Mouse (Mus musculus) intestine, postnatal 0 days (tissue): ENCODE results near the gene Plekhh3. TPM values are rescaled to one million over a fixed set of nuclear protein-coding genes. Genes with fewer than 3 reads are reported as not detected.

Source experiments
- ATAC-seq: fragments of 200-750 bp; cut with Nextera tagmentation; 2 replicates; pipeline ENCODE4 v1.8.0; 2017; ENCODE audit warnings: mild to moderate bottlenecking, moderate TSS enrichment, moderate library complexity
- H3K27ac ChIP-seq: fragments of 300-500 bp; sonication (generic); 2 replicates; pipeline ENCODE4 v1.5.1; 2014; ENCODE audit warnings: mild to moderate bottlenecking, low read depth, low read length, moderate library complexity
- H3K27me3 ChIP-seq: fragments of 300-500 bp; sonication (generic); replicated peaks from 2 replicates; pipeline ENCODE4 v1.6.1; 2014; ENCODE audit warnings: low read length, mixed read lengths; ENCODE audit not compliant: control insufficient read depth, insufficient read depth
- H3K36me3 ChIP-seq: fragments of 300-500 bp; sonication (generic); 2 replicates; pipeline ENCODE4 v1.6.1; 2014; ENCODE audit warnings: mild to moderate bottlenecking, moderate library complexity; ENCODE audit not compliant: control insufficient read depth, insufficient read depth
- H3K4me1 ChIP-seq: fragments of 300-500 bp; sonication (generic); replicated peaks from 2 replicates; pipeline ENCODE4 v1.6.1; 2014; ENCODE audit warnings: antibody characterized with exemption, low read length, mixed read lengths; ENCODE audit not compliant: control insufficient read depth, insufficient read depth
- H3K4me2 ChIP-seq: fragments of 300-500 bp; sonication (generic); replicated peaks from 2 replicates; pipeline ENCODE4 v1.6.1; 2014; ENCODE audit warnings: low read depth, mild to moderate bottlenecking, moderate library complexity
- H3K4me3 ChIP-seq: fragments of 300-500 bp; sonication (generic); 2 replicates; pipeline ENCODE4 v1.5.1; 2014; ENCODE audit warnings: low read depth, low read length
- H3K9ac ChIP-seq: fragments of 300-500 bp; sonication (generic); 2 replicates; pipeline ENCODE4 v1.6.1; 2014; ENCODE audit warnings: mild to moderate bottlenecking, low read depth, low read length
- H3K9me3 ChIP-seq: fragments of 300-500 bp; sonication (generic); 2 replicates; pipeline ENCODE4 v1.6.1; 2016; ENCODE audit warnings: mixed run types; ENCODE audit not compliant: control insufficient read depth
- CTCF ChIP-seq: sonication (generic); IDR thresholded peaks from 2 replicates; pipeline ENCODE4 v1.5.1; 2016; ENCODE audit warnings: low read depth, mild to moderate bottlenecking, control low read depth, antibody characterized with exemption, moderate library complexity
- WGBS: fragments of 180-500 bp; shearing (Covaris S2); extraction: QIAGEN DNeasy Blood & Tissue Kit; methylation state at CpG from one replicate; pipeline ENCODE4 v1.1.7; 2014; 5-methylcytosine and 5-hydroxymethylcytosine counted together
- polyA plus RNA-seq: library from polyadenylated mRNA; unstranded; fragments of >200 nt; fragmentation: Nextera tagmentation; extraction: Ambion mirVana; gene quantifications from 2 replicates; pipeline ENCODE4 v1.2.1, GENCODE M21; 2015

Plekhh3 gene
- polyA plus RNA-seq, 1 experiment from 2014 or later, result 7.8 TPM

DNA sequence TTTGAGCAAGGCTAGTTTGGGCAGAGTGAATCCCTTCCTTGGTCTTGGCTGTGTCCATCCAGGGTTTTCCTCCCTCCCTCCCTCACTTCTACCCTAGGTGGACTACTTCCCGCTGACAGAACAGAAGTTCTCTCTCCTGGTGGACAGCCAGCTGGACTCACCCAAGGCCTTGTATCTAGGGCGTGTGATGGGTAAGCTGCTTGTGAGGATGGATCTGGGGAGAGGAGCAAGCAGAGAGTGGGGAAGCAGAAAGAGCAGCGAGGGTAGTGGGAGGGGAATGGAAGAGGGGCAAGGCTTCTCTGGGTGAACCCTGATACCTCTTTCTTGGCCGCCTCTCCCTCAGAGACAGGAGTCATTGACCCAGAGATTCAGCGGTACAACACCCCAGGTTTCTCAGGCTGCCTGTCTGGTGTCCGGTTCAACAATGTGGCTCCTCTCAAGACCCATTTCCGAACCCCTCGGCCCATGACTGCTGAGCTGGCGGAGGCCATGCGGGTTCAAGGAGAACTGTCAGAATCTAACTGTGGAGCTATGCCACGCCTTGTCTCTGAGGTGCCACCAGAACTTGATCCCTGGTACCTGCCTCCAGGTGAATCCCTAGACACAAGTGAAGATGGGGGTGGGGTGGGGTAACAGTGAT lies 17.1 kb upstream of the Plekhh3 start:
- Histone ChIP-seq H3K4me1 (no peaks in the 10 kb centered on the region), H3K9me3 (no peaks in the 10 kb centered on the region), H3K27ac (no peak overlapping the region), H3K9ac (no peak overlapping the region), H3K4me3 (no peak overlapping the region), H3K4me2 (no peak overlapping the region), H3K36me3 (peaks cover 17% of the 10 kb centered on the region; the same call in 1 of the 2 replicates), H3K27me3 (no peaks in the 10 kb centered on the region)
- ATAC-seq, result no peak
- WGBS, result 84% methylated on average over 11 of the region's 11 CpGs
- TF ChIP-seq CTCF, result no peak

DNA sequence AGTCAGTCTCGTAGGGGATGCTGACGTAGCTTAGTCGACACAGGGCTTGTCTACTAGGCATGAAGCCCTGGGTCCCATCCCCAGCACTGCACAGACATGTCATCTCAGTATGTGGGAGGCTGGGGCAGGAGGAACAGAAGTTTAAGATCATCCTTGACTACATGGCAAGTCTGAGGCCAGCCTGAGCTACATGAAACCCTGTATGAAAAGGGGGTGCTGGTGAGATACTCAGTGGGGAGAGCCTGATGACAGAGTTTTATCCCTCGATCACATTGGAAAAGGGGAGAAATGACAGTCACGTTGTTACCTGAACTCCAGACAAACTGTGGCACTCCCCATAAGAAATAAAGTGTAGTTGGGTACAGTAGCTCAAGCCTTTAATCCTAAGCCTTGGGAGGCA lies 16.4 kb upstream of the Plekhh3 start:
- Histone ChIP-seq H3K4me2 (no peak overlapping the region), H3K9ac (no peak overlapping the region), H3K4me3 (no peak overlapping the region), H3K4me1 (no peaks in the 10 kb centered on the region), H3K9me3 (no peaks in the 10 kb centered on the region), H3K27ac (no peak overlapping the region), H3K27me3 (no peaks in the 10 kb centered on the region), H3K36me3 (peaks cover 11% of the 10 kb centered on the region; the same call in 1 of the 2 replicates)
- no peak for TF ChIP-seq CTCF
- 90% methylated on average over 5 of the region's 5 CpGs for WGBS
- ATAC-seq, result no peak

DNA sequence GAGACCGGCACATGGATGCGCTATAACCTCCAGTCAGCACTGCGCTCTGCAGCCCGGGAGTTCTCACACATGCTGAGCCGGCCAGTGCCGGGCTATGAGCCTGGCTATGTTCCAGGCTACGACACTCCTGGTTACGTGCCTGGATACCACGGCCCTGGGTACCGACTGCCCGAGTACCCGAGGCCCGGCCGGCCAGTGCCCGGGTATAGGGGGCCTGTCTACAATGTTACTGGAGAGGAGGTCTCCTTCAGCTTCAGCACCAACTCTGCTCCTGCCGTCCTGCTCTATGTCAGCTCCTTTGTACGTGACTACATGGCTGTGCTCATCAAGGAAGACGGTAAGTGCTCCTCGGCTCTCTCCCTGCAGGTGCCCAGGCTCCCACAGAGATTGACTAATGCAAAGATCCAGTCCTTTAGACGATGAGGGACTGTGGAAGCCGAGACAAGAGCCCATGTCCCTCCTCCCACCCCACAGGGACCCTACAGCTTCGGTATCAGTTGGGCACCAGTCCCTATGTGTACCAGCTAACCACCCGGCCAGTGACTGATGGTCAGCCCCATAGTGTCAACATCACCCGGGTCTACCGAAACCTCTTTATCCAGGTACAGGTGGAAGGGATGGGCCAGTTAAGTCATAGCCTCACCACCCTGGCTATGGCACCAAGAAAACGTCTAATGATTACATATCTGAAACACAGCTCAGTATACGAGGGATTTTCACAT lies 15.5 kb upstream of the Plekhh3 start:
- ATAC-seq, result no peak
- Histone ChIP-seq H3K4me2 (no peak overlapping the region), H3K9ac (no peak overlapping the region), H3K27ac (no peak overlapping the region), H3K9me3 (no peaks in the 10 kb centered on the region), H3K4me3 (no peak overlapping the region), H3K36me3 (peaks cover 3% of the 10 kb centered on the region; the same call in 1 of the 2 replicates), H3K4me1 (no peaks in the 10 kb centered on the region), H3K27me3 (no peaks in the 10 kb centered on the region)
- 89% methylated on average over 27 of the region's 27 CpGs for WGBS
- TF ChIP-seq CTCF, result no peak

DNA sequence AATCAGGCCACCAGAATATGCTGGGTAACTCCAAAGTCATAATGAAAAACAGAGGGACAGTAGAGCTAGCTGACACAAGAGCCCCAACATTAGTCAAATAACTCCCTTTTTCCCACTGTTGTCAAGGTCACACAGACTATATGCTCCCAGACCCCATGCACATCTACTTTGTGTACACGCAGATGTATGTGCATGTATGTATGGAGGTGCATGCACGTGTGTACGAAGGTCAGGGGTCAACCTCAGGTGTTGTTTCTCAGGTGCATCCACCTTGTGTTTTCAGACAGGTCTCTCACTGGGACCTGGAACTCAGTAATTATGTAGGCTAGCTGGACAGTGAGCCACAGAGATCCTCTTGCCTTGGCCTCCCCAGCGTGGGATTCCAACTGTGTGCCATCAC lies 14.3 kb upstream of the Plekhh3 start:
- no peaks in the 10 kb centered on the region for H3K9me3 ChIP-seq
- no peaks in the 10 kb centered on the region; the same call in 1 of the 2 replicates for H3K36me3 ChIP-seq
- ATAC-seq, result no peak
- no peak overlapping the region for H3K27ac ChIP-seq
- no peak for TF ChIP-seq CTCF
- H3K4me3 ChIP-seq, result no peak overlapping the region
- H3K4me2 ChIP-seq, result no peak overlapping the region
- H3K4me1 ChIP-seq, result no peaks in the 10 kb centered on the region
- H3K27me3 ChIP-seq, result 0 out of 2 replicates have a peak, but pooled peaks cover 2% of the 10 kb centered on the region
- WGBS, result 91% methylated on average over 4 of the region's 4 CpGs
- H3K9ac ChIP-seq, result no peak overlapping the region

DNA sequence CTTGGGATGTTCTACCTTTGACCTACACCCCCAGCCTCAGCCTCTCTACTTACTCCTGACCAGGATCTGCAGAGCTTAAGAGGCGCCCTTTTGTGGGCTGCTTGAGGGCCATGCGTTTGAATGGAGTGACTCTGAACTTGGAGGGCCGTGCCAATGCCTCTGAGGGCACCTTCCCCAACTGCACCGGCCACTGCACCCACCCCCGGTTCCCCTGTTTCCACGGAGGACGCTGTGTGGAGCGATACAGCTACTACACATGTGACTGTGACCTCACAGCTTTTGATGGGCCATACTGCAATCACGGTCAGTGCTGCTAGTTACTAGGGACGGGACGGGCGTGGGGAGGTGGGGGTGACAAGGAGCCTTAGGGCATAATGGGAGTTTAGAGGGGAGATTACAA lies 13.8 kb upstream of the Plekhh3 start:
- no peak for TF ChIP-seq CTCF
- ATAC-seq, result no peak
- H3K36me3 ChIP-seq, result no peaks in the 10 kb centered on the region; the same call in 1 of the 2 replicates

DNA sequence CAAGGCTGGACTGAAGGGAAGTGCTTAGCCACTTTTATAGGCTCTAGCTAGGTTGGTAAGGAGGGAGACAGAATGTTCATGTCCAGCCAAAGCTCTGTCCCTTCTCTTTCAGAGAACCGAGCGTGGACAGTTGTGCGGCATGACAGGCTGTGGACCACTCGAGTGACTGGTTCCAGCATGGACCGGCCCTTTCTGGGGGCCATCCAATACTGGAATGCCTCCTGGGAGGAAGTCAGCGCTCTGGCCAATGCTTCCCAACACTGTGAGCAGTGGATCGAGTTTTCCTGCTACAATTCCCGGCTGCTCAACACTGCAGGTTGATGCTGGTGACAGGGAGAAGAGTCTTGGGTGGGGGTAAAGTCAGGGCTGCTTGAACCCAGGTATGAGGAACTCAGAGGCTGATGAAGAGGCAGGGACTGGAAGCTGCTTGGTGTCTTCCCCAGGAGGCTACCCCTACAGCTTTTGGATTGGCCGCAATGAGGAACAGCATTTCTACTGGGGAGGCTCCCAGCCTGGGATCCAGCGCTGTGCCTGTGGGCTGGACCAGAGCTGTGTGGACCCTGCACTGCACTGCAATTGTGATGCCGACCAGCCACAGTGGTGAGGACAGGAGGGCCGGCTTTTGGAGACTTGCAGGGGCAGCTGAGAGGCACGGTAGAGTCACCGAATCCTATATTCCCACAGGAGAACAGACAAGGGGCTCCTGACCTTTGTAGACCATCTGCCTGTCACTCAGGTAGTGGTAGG lies 11.8 kb upstream of the Plekhh3 start:
- Histone ChIP-seq H3K4me2 (no peak overlapping the region), H3K36me3 (no peaks in the 10 kb centered on the region; the same call in 1 of the 2 replicates), H3K9ac (no peak overlapping the region), H3K4me3 (no peak overlapping the region), H3K27me3 (0 out of 2 replicates have a peak, but pooled peaks cover 5% of the 10 kb centered on the region), H3K4me1 (no peaks in the 10 kb centered on the region), H3K27ac (no peak overlapping the region), H3K9me3 (no peaks in the 10 kb centered on the region)
- TF ChIP-seq CTCF, result no peak
- 73% methylated on average over 14 of the region's 14 CpGs for WGBS
- ATAC-seq, result no peak

More for the DNA sequence above, 13.8 kb upstream of the Plekhh3 start:
- WGBS, result 90% methylated on average over 12 of the region's 12 CpGs
- Histone ChIP-seq H3K4me3 (no peak overlapping the region), H3K9me3 (no peaks in the 10 kb centered on the region), H3K27me3 (0 out of 2 replicates have a peak, but pooled peaks cover 5% of the 10 kb centered on the region), H3K4me2 (no peak overlapping the region), H3K27ac (no peak overlapping the region), H3K9ac (no peak overlapping the region), H3K4me1 (no peaks in the 10 kb centered on the region)
